Mouse (Mus musculus): ENCODE measurements at regions not wholly inside any gene's neighbourhood (a gene's known extent, or its start where the extent isn't known, plus 50 kb on each side); places are given as distances from the start of the nearest gene placed in this dataset.

DNA sequence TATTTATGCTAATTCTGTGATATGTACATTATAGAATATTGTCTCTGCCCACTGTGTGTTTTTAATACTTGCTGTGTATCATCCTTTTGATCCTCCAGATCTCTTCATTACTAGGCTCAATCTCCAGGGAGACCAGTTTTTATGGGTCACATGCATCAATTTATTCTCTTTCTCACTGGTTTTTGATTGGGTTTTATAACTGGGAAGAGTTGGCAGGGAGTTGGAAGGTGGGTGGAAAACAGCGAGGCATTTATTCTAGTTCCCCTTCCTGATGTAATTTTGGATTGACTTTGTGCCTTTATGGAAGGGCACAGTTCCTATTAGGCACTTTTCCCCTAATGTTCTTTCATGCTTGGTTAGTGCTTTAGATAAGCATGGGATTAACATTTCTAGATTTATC is 241.4 kb upstream of the Cypt15 start:
- H3K27ac ChIP-seq: peak overlapping the region; percentile 53
- TF ChIP-seq CTCF (conservative IDR thresholded peaks at IDR 0.05): no peak
- DNase-seq (ENCODE audit: low spot score in 2 of 2): peak; percentile 13 to 24
- H3K4me3 ChIP-seq: no peak overlapping the region

DNA sequence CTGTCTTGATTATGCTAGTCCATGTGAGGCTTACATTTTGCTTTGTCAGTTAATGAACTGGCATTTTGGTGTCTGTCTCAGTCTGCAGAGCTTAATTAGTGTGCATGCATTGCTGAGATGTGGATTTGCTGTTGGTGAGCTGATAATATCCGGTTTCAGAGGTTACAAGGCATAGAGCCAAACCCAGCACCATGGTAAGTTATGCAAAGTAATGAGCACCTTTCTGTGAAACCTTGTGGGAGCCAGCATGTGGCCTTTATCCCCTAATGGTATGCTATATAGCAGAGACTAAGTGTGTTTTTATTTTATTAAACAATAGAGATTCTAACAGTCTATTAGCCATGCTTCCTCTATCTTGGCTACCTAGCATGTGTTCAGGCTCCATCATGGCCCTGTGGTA is 240.1 kb upstream of the Cypt15 start:
- Histone ChIP-seq H3K27ac (peak overlapping the region; percentile 53; the same call in 1 of the 2 replicates), H3K4me3 (no peak overlapping the region)
- TF ChIP-seq CTCF (conservative IDR thresholded peaks at IDR 0.05): no peak
- no peak for DNase-seq (ENCODE audit: low spot score in 2 of 2)

DNA sequence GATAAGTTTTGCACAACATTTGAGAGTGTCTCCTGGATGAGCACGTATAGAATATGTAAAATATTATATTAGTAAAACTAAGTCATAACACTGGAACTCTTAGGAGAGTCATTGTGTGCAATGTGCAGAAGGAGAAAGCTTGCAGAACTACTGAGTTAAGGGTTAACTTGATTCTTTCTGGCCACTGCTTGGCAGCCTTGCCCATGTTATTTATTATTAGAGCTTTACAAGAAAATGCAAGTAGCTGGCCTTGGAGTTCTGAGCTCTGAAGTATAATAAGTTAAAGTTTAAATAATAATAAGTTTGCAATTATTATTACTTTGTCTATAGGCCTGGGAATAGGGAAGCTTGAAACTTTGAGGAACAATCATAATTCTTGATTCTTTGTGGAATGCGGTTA is 216.7 kb upstream of the Cypt15 start:
- no peak overlapping the region for H3K27ac ChIP-seq
- no peak for DNase-seq (ENCODE audit: low spot score in 2 of 2)
- no peak for TF ChIP-seq CTCF (conservative IDR thresholded peaks at IDR 0.05)
- no peak overlapping the region for H3K4me3 ChIP-seq
